Comparison of ENCODE assay signal across 13 mouse cellular contexts in the genomic region with DNA sequence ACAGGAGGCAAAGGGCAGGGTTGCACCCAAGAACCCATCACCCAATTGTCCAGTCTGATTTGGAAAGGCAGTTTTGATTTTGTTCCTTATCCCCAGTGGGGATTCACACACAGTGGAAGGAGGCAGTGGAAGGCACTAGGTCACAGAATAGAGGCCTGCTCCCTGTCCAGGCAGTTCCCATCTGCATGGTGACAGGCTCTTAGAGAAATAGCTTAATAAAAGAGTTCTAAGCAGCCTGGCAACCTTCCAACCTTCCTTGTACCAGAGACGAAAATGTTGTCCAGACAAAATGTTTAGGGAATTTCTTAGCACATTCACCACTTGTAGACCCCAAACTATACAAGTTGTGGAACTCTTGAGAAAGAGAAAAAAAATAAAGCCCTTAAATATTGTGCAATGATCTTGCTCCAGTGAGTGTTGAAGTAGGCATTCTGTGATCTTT. TPM values are rescaled to one million over a fixed set of nuclear protein-coding genes. Genes with fewer than 3 reads are reported as not detected.
DNase-seq lines count a peak whose midpoint lies in the region; ATAC-seq lines count a peak whose summit lies in the region.
"Had no signal": no experiment of that assay in that cellular context is flagged by ENCODE, and none has a peak within 500 bp of the region (broad histone marks: within the 10 kb centered on the region; RNA-seq: fewer than 3 reads in every experiment).

No protein-coding gene starts in this region.

- peak overlapping the region; percentile 33; the same call in 1 of the 2 replicates for H3K9ac ChIP-seq in heart, embryonic 12.5 days
- H3K9ac ChIP-seq in liver, embryonic 16.5 days (ENCODE audit: low read depth, low read length), result no peak overlapping the region
- no peak overlapping the region for H3K9ac ChIP-seq in liver, embryonic 11.5 days (ENCODE audit: low read depth, low read length)

- no peaks in the 10 kb centered on the region for H3K27me3 ChIP-seq in heart, embryonic 12.5 days (replicated peaks)
- no peaks in the 10 kb centered on the region for H3K27me3 ChIP-seq in liver, embryonic 16.5 days (ENCODE audit: control insufficient read depth, insufficient read depth, low read depth, low read length)
- H3K27me3 ChIP-seq in liver, embryonic 11.5 days (replicated peaks; ENCODE audit: control insufficient read depth, insufficient read depth, low read length), result no peaks in the 10 kb centered on the region
- no peaks in the 10 kb centered on the region for H3K27me3 ChIP-seq in embryonic facial prominence, embryonic 10.5 days (replicated peaks; ENCODE audit: low read depth, poor library complexity, severe bottlenecking)
- no peaks in the 10 kb centered on the region for H3K27me3 ChIP-seq in forebrain, embryonic 10.5 days (ENCODE audit: poor library complexity, severe bottlenecking)

- H3K27ac ChIP-seq in heart, embryonic 12.5 days (ENCODE audit: poor library complexity, severe bottlenecking), result peak overlapping the region; percentile 76
- no peak overlapping the region for H3K27ac ChIP-seq in liver, embryonic 16.5 days (ENCODE audit: low read length)
- H3K27ac ChIP-seq in liver, embryonic 11.5 days (ENCODE audit: low read depth, low read length), result no peak overlapping the region
- H3K27ac ChIP-seq in embryonic facial prominence, embryonic 10.5 days (replicated peaks), result peak overlapping the region; percentile 44; the same call in 1 of the 2 replicates
- H3K27ac ChIP-seq in forebrain, embryonic 10.5 days, result no peak overlapping the region

- intact Hi-C loops in heart, postnatal 14 days (cut with DNase I), result no loop called here

- H3K36me3 ChIP-seq in heart, embryonic 12.5 days, result no peaks in the 10 kb centered on the region
- no peaks in the 10 kb centered on the region for H3K36me3 ChIP-seq in liver, embryonic 16.5 days (ENCODE audit: control insufficient read depth, insufficient read depth)
- H3K36me3 ChIP-seq in liver, embryonic 11.5 days (ENCODE audit: control insufficient read depth, insufficient read depth, low read length), result no peaks in the 10 kb centered on the region
- no peaks in the 10 kb centered on the region for H3K36me3 ChIP-seq in embryonic facial prominence, embryonic 10.5 days (replicated peaks)
- no peaks in the 10 kb centered on the region for H3K36me3 ChIP-seq in forebrain, embryonic 10.5 days (replicated peaks)

- peaks cover 30% of the 10 kb centered on the region for H3K4me1 ChIP-seq in heart, embryonic 12.5 days (replicated peaks)
- peaks cover 23% of the 10 kb centered on the region for H3K4me1 ChIP-seq in liver, embryonic 16.5 days (ENCODE audit: control insufficient read depth, low read depth, low read length)
- H3K4me1 ChIP-seq in liver, embryonic 11.5 days (replicated peaks; ENCODE audit: control insufficient read depth, insufficient read depth, low read length), result peaks cover 38% of the 10 kb centered on the region
- peaks cover 18% of the 10 kb centered on the region for H3K4me1 ChIP-seq in embryonic facial prominence, embryonic 10.5 days
- peaks cover 2% of the 10 kb centered on the region; the same call in 1 of the 2 replicates for H3K4me1 ChIP-seq in forebrain, embryonic 10.5 days

- H3K9me3 ChIP-seq in heart, embryonic 12.5 days (replicated peaks), result no peaks in the 10 kb centered on the region
- H3K9me3 ChIP-seq in liver, embryonic 16.5 days (replicated peaks; ENCODE audit: control insufficient read depth, low read length), result peaks cover 4% of the 10 kb centered on the region; the same call in 1 of the 2 replicates
- peaks cover 5% of the 10 kb centered on the region for H3K9me3 ChIP-seq in liver, embryonic 11.5 days (ENCODE audit: control insufficient read depth, low read length)
- H3K9me3 ChIP-seq in embryonic facial prominence, embryonic 10.5 days, result no peaks in the 10 kb centered on the region
- no peaks in the 10 kb centered on the region for H3K9me3 ChIP-seq in forebrain, embryonic 10.5 days

- peak; percentile 51; the same call in 1 of the 2 replicates for ATAC-seq in heart, embryonic 12.5 days (ENCODE audit: insufficient number of reproducible peaks, low FRiP score)
- ATAC-seq in liver, embryonic 16.5 days (ENCODE audit: low read depth), result no peak
- ATAC-seq in liver, embryonic 11.5 days (replicated peaks; ENCODE audit: low FRiP score), result no peak
- ATAC-seq: CD4-positive, CD25-positive, alpha-beta regulatory T cell, adult 4 months; inflammation-experienced regulatory T-cells, adult 6 months had no signal

- 12% methylated on average over 1 of the region's 1 CpGs for WGBS in heart, embryonic 12.5 days
- 50% methylated on average over 1 of the region's 1 CpGs for WGBS in liver, embryonic 16.5 days (ENCODE audit: insufficient replicate concordance)
- 67% methylated on average over 1 of the region's 1 CpGs for WGBS in liver, embryonic 11.5 days
- WGBS in embryonic facial prominence, embryonic 10.5 days, result 80% methylated on average over 1 of the region's 1 CpGs
- WGBS in forebrain, embryonic 10.5 days, result 90% methylated on average over 1 of the region's 1 CpGs

- H3K4me2 ChIP-seq in heart, embryonic 12.5 days, result no peak overlapping the region; the same call in 1 of the 2 replicates
- peak overlapping the region; percentile 43 for H3K4me2 ChIP-seq in liver, embryonic 16.5 days (ENCODE audit: low read depth, low read length)
- H3K4me2 ChIP-seq in liver, embryonic 11.5 days, result no peak overlapping the region

- no peak overlapping the region for H3K4me3 ChIP-seq in heart, embryonic 12.5 days
- peak overlapping the region; percentile 10 for H3K4me3 ChIP-seq in liver, embryonic 16.5 days (ENCODE audit: low read depth, low read length)
- no peak overlapping the region for H3K4me3 ChIP-seq in liver, embryonic 11.5 days (ENCODE audit: low read depth, low read length)
- no peak overlapping the region for H3K4me3 ChIP-seq in embryonic facial prominence, embryonic 10.5 days
- H3K4me3 ChIP-seq in forebrain, embryonic 10.5 days, result no peak overlapping the region

- DNase-seq in heart, postnatal 14 days, result no peak
- no peak for DNase-seq in liver, embryonic 11.5 days (ENCODE audit: low spot score)
- no peak for DNase-seq in embryonic facial prominence, embryonic 10.5 days (ENCODE audit: low spot score)
- peak; percentile 48 for DNase-seq in lung, postnatal 14 days
- no peak for DNase-seq in retina, postnatal 1 day
- no peak for DNase-seq in forebrain, embryonic 10.5 days (ENCODE audit: extremely low spot score, low spot score)
- DNase-seq: gastrocnemius, postnatal 10 days had no signal

RNA-seq across cellular contexts. Expression of a gene that starts 39.8 kb away (rescaled TPM):
- polyA plus RNA-seq in heart, embryonic 12.5 days (2016; fragmentation: Nextera tagmentation; extraction: Ambion mirVana), result not detected in 2 replicates
- 100 to 1,000 TPM in 1 of 2 experiments, not detected in 1; 233 TPM for total RNA-seq in heart, postnatal 14 days (2021)
- not detected in 2 replicates for polyA plus RNA-seq in liver, embryonic 16.5 days (2015; fragmentation: Nextera tagmentation; extraction: Ambion mirVana)
- not detected in 2 replicates for polyA plus RNA-seq in liver, embryonic 11.5 days (2014; fragmentation: Nextera tagmentation; extraction: Ambion mirVana)
- not detected in 2 replicates for polyA plus RNA-seq in embryonic facial prominence, embryonic 10.5 days (2016; fragmentation: Nextera tagmentation; extraction: Ambion mirVana)
- not detected in 2 replicates for polyA plus RNA-seq in forebrain, embryonic 10.5 days (2016; fragmentation: Nextera tagmentation; extraction: Ambion mirVana)
- total RNA-seq: common myeloid progenitor, adult 5-6 weeks; left cerebral cortex, adult 8-10 months had no signal
- polyA plus RNA-seq: CD4-positive, CD25-positive, alpha-beta regulatory T cell, adult 4 months; inflammation-experienced regulatory T-cells, adult 6 months had no signal

RNA-seq across cellular contexts. Expression of a gene that starts 58.9 kb away (rescaled TPM):
- 26.0 and 27.1 TPM in 2 replicates for polyA plus RNA-seq in heart, embryonic 12.5 days (2016; fragmentation: Nextera tagmentation; extraction: Ambion mirVana)
- total RNA-seq in heart, postnatal 14 days (2021), result 100 to 1,000 TPM; 288 to 310 TPM
- 3.1 TPM in 2 replicates for polyA plus RNA-seq in liver, embryonic 16.5 days (2015; fragmentation: Nextera tagmentation; extraction: Ambion mirVana)
- polyA plus RNA-seq in liver, embryonic 11.5 days (2014; fragmentation: Nextera tagmentation; extraction: Ambion mirVana), result 2.6 and 3.7 TPM in 2 replicates
- 9.3 and 10.0 TPM in 2 replicates for polyA plus RNA-seq in embryonic facial prominence, embryonic 10.5 days (2016; fragmentation: Nextera tagmentation; extraction: Ambion mirVana)
- 6.5 and 7.1 TPM in 2 replicates for polyA plus RNA-seq in forebrain, embryonic 10.5 days (2016; fragmentation: Nextera tagmentation; extraction: Ambion mirVana)

Comparison
In these comparisons a context has a peak if more than half of its experiments do, and no peak if none do; other contexts are left out.
1. H3K27ac ChIP-seq: peak in heart, embryonic 12.5 days (single experiment) and embryonic facial prominence, embryonic 10.5 days (single experiment); none in liver, embryonic 16.5 days (single experiment), liver, embryonic 11.5 days (single experiment) and forebrain, embryonic 10.5 days (single experiment).